Mouse (Mus musculus) gastrocnemius, adult 2 months (tissue): ENCODE measurements around the gene Efhd2. TPM values are rescaled to one million over a fixed set of nuclear protein-coding genes. Genes with fewer than 3 reads are reported as not detected.

Experiments
- DNase-seq: peaks from one replicate; pipeline ENCODE4 v3.0.0; 2022
- H3K27ac ChIP-seq: fragments of 200-600 bp; 2 replicates; pipeline ENCODE4 v1.8.1; 2022; ENCODE audit warnings: mild to moderate bottlenecking
- H3K4me3 ChIP-seq: fragments of 200-600 bp; 2 replicates; pipeline ENCODE4 v1.8.1; 2022; ENCODE audit warnings: mild to moderate bottlenecking, moderate library complexity
- CTCF ChIP-seq: fragments of 200-600 bp; IDR thresholded peaks from 2 replicates; pipeline ENCODE4 v1.8.1; 2022; ENCODE audit warnings: antibody characterized with exemption, mild to moderate bottlenecking, moderate library complexity
- intact Hi-C: fragments of 180-260 bp; cut with DNase I; formaldehyde crosslinking; loops from one replicate; pipeline ENCODE4 v1.15.1; 2025
- total RNA-seq, 2 experiments: library from RNA; stranded (reverse); gene quantifications; 2 replicates each; pipeline ENCODE4 v1.2.3; 2021

Gene Efhd2
- total RNA-seq, 2 experiments from 2014 or later, result 5.2 to 6.1 TPM

GRCm38 (mm10) chr4:141830381-141830780 lies 44.3 kb downstream of the Efhd2 start:
- no peak for DNase-seq
- no peak overlapping the region for H3K27ac ChIP-seq
- TF ChIP-seq CTCF, result no peak
- intact Hi-C loops, result no loop called here
- no peak overlapping the region for H3K4me3 ChIP-seq

DNA sequence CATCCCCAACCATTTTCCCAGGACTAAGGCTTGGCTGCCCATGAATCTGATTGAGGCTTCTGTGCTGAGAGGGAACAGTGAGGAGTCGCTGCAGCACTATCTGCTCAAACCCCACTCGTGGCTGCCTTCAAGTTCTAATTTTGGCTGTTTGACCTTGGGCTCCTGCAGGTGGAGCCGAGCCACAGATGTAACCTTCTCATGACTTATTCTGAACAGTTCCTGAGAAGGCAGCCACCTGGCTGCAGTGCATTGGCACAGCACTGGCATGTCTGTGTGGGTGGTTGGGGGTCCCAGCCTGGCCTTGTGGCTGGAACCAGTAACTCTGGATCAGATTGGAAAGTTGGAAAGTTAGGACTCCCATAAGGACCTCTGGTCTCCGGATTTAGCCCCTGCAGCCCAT lies 46.5 kb downstream of the Efhd2 start:
- intact Hi-C loops, result loop anchor here (10.0 kb wide), 1 partner anchor 213 kb away; the partner anchor contains the start of gene Tmem82
- 0 out of 2 replicates have a peak overlapping the region, but pooled peaks have one; percentile 35 for H3K27ac ChIP-seq
- DNase-seq, result peak; percentile 30
- H3K4me3 ChIP-seq, result no peak overlapping the region
- TF ChIP-seq CTCF, result no peak

GRCm38 (mm10) chr4:141827401-141827800 lies 47.3 kb downstream of the Efhd2 start:
- no peak overlapping the region for H3K27ac ChIP-seq
- DNase-seq, result no peak
- H3K4me3 ChIP-seq, result no peak overlapping the region
- intact Hi-C loops, result loop anchor here (10.0 kb wide), 1 partner anchor 213 kb away; the partner anchor contains the start of gene Tmem82
- TF ChIP-seq CTCF, result no peak

DNA sequence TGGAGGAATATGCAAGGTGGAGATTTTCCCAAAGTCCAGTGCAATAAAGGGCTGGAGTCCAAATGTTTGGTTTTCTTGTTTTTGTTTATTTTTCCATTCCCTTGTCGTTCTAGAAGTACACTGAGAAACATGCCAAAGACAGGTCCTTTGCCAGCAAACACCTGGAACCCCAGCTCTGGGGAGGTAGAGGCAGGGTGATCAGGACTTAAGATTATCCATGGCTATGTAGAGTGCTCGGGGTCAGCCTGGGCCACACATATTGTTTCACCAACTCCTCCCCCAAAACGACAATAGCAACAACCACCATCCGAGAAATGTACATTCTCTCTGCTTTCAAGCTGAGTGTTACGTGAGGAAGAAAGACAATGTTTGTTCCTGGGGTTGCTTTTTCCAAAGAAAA lies 48.7 kb downstream of the Efhd2 start, which contains the start of gene Cela2a:
Gene Cela2a (minus strand): TSS at position 101 of the 400 bp plus-strand sequence.
- no peak for TF ChIP-seq CTCF
- intact Hi-C loops, result loop anchor here (10.0 kb wide), 1 partner anchor 211 kb away; the partner anchor contains the start of gene Tmem82
- H3K27ac ChIP-seq, result no peak within 1 kb of the TSS

GRCm38 (mm10) chr4:141822979-141823378 lies 51.7 kb downstream of the Efhd2 start:
- Histone ChIP-seq H3K4me3 (no peak overlapping the region), H3K27ac (no peak overlapping the region)
- intact Hi-C loops, result loop anchor here (10.0 kb wide), 1 partner anchor 208 kb away; the partner anchor contains the start of gene Tmem82
- no peak for TF ChIP-seq CTCF
- no peak for DNase-seq

More for the DNA sequence above, 48.7 kb downstream of the Efhd2 start, which contains the start of gene Cela2a:
- DNase-seq, result no peak
- H3K4me3 ChIP-seq, result no peak within 1 kb of the TSS

- intact Hi-C loops, result loop anchor here (10.0 kb wide), 1 partner anchor 207 kb away; the partner anchor contains the start of gene Tmem82
- Histone ChIP-seq H3K4me3 (no peak overlapping the region), H3K27ac (no peak overlapping the region)
- DNase-seq, result peak; percentile 53
- TF ChIP-seq CTCF, result peak; percentile 59
Measured at GRCm38 (mm10) chr4:141822089-141822488, 52.6 kb downstream of the Efhd2 start.

DNA sequence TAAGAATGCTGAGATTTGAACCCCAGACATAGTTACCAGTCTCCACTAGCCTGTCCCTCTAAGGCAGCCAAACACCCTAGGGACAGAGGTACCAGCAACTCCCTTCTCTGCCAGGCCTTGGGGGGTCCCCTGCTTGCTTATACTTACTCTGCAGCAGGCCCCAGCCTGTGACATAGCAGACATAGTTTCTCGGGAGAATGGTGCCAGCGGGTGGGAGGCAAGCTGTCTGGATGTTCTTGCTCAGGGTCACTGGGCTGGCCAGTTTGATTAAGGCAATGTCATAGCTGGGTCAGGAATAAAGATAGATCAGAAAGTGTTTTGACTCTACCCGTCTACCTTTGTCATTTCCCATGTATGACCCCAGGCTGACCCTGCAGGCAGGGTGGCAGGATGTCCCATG lies 53.5 kb downstream of the Efhd2 start:
- no peak for TF ChIP-seq CTCF
- intact Hi-C loops, result loop anchor here (10.0 kb wide), 1 partner anchor 206 kb away; the partner anchor contains the start of gene Tmem82
- no peak overlapping the region for H3K4me3 ChIP-seq
- no peak for DNase-seq
- H3K27ac ChIP-seq, result no peak overlapping the region

- no peak overlapping the region for H3K27ac ChIP-seq
- intact Hi-C loops, result no loop called here
- no peak for TF ChIP-seq CTCF
Measured at GRCm38 (mm10) chr4:141819316-141819715, 55.4 kb downstream of the Efhd2 start.

GRCm38 (mm10) chr4:141818861-141819260 lies 55.9 kb downstream of the Efhd2 start:
- intact Hi-C loops, result no loop called here
- H3K27ac ChIP-seq, result no peak overlapping the region
- DNase-seq, result no peak
- TF ChIP-seq CTCF, result no peak
- no peak overlapping the region for H3K4me3 ChIP-seq

More at GRCm38 (mm10) chr4:141819316-141819715, 55.4 kb downstream of the Efhd2 start:
- H3K4me3 ChIP-seq, result no peak overlapping the region
- no peak for DNase-seq

DNA sequence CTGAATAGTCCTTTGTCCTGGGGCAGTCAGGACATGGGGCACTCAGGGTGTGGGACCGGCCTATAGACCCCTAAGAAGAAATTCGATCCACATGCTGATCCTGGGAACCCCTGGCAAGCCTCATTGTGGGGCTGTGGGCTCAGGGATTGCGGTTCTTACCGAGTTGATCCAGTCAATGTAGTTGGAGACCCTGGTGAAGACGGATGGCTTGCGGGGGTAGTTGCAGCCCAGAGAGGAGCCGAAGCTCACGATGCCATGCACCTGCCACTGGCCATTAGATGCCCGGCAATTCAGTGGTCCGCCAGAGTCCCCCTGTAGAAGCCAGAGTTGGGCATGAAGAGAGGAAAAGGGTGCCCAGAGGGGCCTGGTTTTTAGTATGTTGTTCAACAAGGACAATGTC lies 57.0 kb downstream of the Efhd2 start:
- no peak for TF ChIP-seq CTCF
- no peak overlapping the region for H3K4me3 ChIP-seq
- H3K27ac ChIP-seq, result no peak overlapping the region
- intact Hi-C loops, result no loop called here
- no peak for DNase-seq

- intact Hi-C loops, result no loop called here
- H3K4me3 ChIP-seq, result no peak overlapping the region
- TF ChIP-seq CTCF, result no peak
- no peak overlapping the region for H3K27ac ChIP-seq
- DNase-seq, result no peak
Measured at GRCm38 (mm10) chr4:141816776-141817655, 57.7 kb downstream of the Efhd2 start.

DNA sequence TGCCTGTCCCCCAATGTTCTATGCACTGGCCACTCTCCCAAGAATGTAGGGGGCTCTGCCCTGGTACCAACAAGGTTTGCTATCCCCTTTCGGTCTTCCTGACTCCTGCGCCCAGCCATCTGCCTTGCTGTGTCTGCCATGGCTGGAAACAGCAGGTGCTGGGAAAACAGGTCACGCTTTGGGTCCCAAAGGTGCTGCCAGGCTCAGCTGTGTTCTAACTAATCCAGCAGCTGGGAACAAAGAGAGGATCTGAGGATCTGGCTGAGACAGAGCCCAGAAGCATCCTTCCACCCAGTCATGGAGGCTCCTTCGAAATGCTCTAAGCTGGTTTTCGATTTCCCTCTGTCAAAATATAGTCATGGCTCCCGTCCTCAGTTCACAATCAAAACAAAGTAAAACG lies 58.5 kb downstream of the Efhd2 start:
- H3K27ac ChIP-seq, result no peak overlapping the region
- no peak for DNase-seq
- intact Hi-C loops, result no loop called here
- H3K4me3 ChIP-seq, result no peak overlapping the region
- no peak for TF ChIP-seq CTCF

- no peak for DNase-seq
- Histone ChIP-seq H3K27ac (no peak overlapping the region), H3K4me3 (no peak overlapping the region)
- intact Hi-C loops, result loop anchor here (2.0 to 5.0 kb wide), 2 partner anchors 41 to 146 kb away; no protein-coding TSS in a partner anchor
- TF ChIP-seq CTCF, result no peak
Measured at GRCm38 (mm10) chr4:141811375-141811774, 63.3 kb downstream of the Efhd2 start.
